Mouse (Mus musculus): ENCODE data around the gene Irs3.

DNA sequence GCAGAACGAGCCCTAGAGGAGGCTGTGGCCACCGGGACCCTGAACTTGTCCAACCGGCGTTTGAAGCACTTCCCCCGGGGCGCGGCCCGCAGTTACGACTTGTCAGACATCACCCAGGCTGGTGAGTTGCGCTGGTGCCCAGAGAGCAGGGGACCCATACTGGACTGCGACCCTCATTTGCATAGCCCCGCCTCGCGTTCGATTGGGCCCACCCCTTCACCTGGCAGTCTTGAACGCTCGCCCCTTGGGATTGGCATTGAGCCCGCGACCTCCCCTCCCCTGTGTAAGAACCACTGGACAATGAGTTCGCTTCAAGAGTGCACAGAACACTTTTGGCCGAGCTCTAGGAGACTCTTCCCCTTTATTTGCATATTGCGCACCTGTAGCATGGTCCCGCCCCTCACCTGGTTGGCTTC lies 16.2 kb downstream of the Irs3 start:
- TF ChIP-seq POLR2A (IDR thresholded peaks at IDR 0.05; ENCODE audit: borderline replicate concordance, insufficient read depth, low read length): no peak
- no peak for TF ChIP-seq CTCF (IDR thresholded peaks at IDR 0.05; ENCODE audit: borderline replicate concordance, insufficient read depth, low read depth, low read length)

Measured in cerebellum, adult 2 months (tissue).